Mouse (Mus musculus) CH12.LX (cell line): Measurements from ENCODE around the gene Cotl1. TPM values are rescaled to one million over a fixed set of nuclear protein-coding genes. Genes with fewer than 3 reads are reported as not detected.

Experiments used
- DNase-seq: peaks from one replicate; pipeline ENCODE4 v3.0.0-alpha.2; 2013; ENCODE audit errors: extremely low read depth
- H3K27ac ChIP-seq: 2 replicates; pipeline ENCODE4 v1.5.1; 2012; ENCODE audit warnings: low read depth, mild to moderate bottlenecking, control low read depth, moderate library complexity; ENCODE audit not compliant: insufficient read depth
- H3K27me3 ChIP-seq: replicated peaks from 2 replicates; pipeline ENCODE3; 2012; ENCODE audit warnings: inconsistent platforms
- H3K36me3 ChIP-seq, 2 experiments: replicated peaks in 1 of 2; 2 replicates each; pipeline versions ENCODE3 to v1.6.1; 2012; ENCODE audit warnings: inconsistent platforms in 1 of 2, low read length in 1 of 2, mild to moderate bottlenecking in 1 of 2, mixed read lengths in 1 of 2, moderate library complexity in 1 of 2; ENCODE audit not compliant: control insufficient read depth in 1 of 2, insufficient read depth in 1 of 2
- H3K4me1 ChIP-seq, 2 experiments: 2 replicates each; pipeline ENCODE4 v1.6.1; 2012; ENCODE audit warnings: inconsistent platforms in 1 of 2, moderate library complexity in 1 of 2; ENCODE audit not compliant: insufficient read depth in 2 of 2, control insufficient read depth in 1 of 2
- H3K4me2 ChIP-seq: 2 replicates; pipeline ENCODE4 v1.6.1; 2012; ENCODE audit warnings: low read depth, mild to moderate bottlenecking, control low read depth; ENCODE audit not compliant: poor library complexity, insufficient read depth, severe bottlenecking
- H3K4me3 ChIP-seq, 3 experiments: fragments of 150-350 bp in 1 of 3; sonication (generic) in 1 of 3; replicated peaks in 1 of 3; 2 replicates each; pipeline versions ENCODE3 to v1.5.1; 2011 to 2012; ENCODE audit warnings: low read depth in 2 of 3, low read length in 2 of 3, mild to moderate bottlenecking in 2 of 3, moderate library complexity in 2 of 3, control low read depth in 1 of 3, improper control_type of control experiment in 1 of 3, inconsistent platforms in 1 of 3, mixed read lengths in 1 of 3; ENCODE audit not compliant: poor library complexity in 1 of 3
- H3K79me2 ChIP-seq: replicated peaks from 2 replicates; pipeline ENCODE4 v1.6.1; 2012; ENCODE audit warnings: mild to moderate bottlenecking, moderate library complexity; ENCODE audit not compliant: control insufficient read depth, poor library complexity, insufficient read depth, severe bottlenecking; ENCODE audit errors: extremely low read depth
- H3K9ac ChIP-seq: 2 replicates; pipeline ENCODE4 v1.6.1; 2012; ENCODE audit warnings: low read depth, mild to moderate bottlenecking, control low read depth, moderate library complexity; ENCODE audit not compliant: insufficient read depth
- H3K9me3 ChIP-seq: replicated peaks from 2 replicates; pipeline ENCODE3; 2012; ENCODE audit warnings: low read length, inconsistent platforms, mixed read lengths
- CHD2 ChIP-seq: IDR thresholded peaks from 2 replicates; pipeline ENCODE4 v1.6.1; 2011; ENCODE audit warnings: low read length, improper control_type of control experiment
- CTCF ChIP-seq, 2 experiments: IDR thresholded peaks in 1 of 2; conservative IDR thresholded peaks in 1 of 2; 2 replicates each; pipeline ENCODE4 v1.5.1; 2011 to 2012; ENCODE audit warnings: low read depth in 2 of 2, low read length in 2 of 2, improper control_type of control experiment in 1 of 2, inconsistent platforms in 1 of 2, mild to moderate bottlenecking in 1 of 2, moderate library complexity in 1 of 2
- E2F4 ChIP-seq: IDR thresholded peaks from 2 replicates; pipeline ENCODE4 v1.6.1; 2011; ENCODE audit warnings: low read depth, low read length, improper control_type of control experiment; ENCODE audit not compliant: insufficient replicate concordance
- EP300 ChIP-seq: IDR thresholded peaks from 2 replicates; pipeline ENCODE4 v1.6.1; 2011; ENCODE audit warnings: low read length, improper control_type of control experiment
- ETS1 ChIP-seq: conservative IDR thresholded peaks from 2 replicates; pipeline ENCODE4 v1.6.1; 2012; ENCODE audit warnings: low read depth, mild to moderate bottlenecking, inconsistent platforms, low read length, improper control_type of control experiment, moderate library complexity
- GABPA ChIP-seq: IDR thresholded peaks from 2 replicates; pipeline ENCODE4 v1.6.1; 2012; ENCODE audit warnings: low read depth, low read length, improper control_type of control experiment, inconsistent platforms; ENCODE audit not compliant: insufficient replicate concordance
- HCFC1 ChIP-seq: IDR thresholded peaks from 2 replicates; pipeline ENCODE4 v1.6.1; 2012; ENCODE audit warnings: low read depth, mild to moderate bottlenecking, inconsistent platforms, low read length, improper control_type of control experiment
- IRF4 ChIP-seq: IDR thresholded peaks from 2 replicates; pipeline ENCODE4 v1.6.1; 2014; ENCODE audit warnings: low read depth, mild to moderate bottlenecking, inconsistent platforms, low read length, improper control_type of control experiment
- JUND ChIP-seq: conservative IDR thresholded peaks from 2 replicates; pipeline ENCODE4 v1.6.1; 2011; ENCODE audit warnings: low read depth, low read length, improper control_type of control experiment
- KAT2A ChIP-seq: IDR thresholded peaks from 2 replicates; pipeline ENCODE4 v1.6.1; 2012; ENCODE audit warnings: low read length, improper control_type of control experiment, inconsistent platforms; ENCODE audit not compliant: insufficient replicate concordance
- MAFK ChIP-seq: IDR thresholded peaks from 2 replicates; pipeline ENCODE4 v1.6.1; 2011; ENCODE audit warnings: low read length, improper control_type of control experiment; ENCODE audit not compliant: insufficient replicate concordance
- MAX ChIP-seq: IDR thresholded peaks from 2 replicates; pipeline ENCODE4 v1.6.1; 2011; ENCODE audit warnings: low read length, improper control_type of control experiment
- MAZ ChIP-seq: IDR thresholded peaks from 2 replicates; pipeline ENCODE4 v1.6.1; 2012; ENCODE audit warnings: low read depth, mild to moderate bottlenecking, inconsistent platforms, low read length, improper control_type of control experiment, moderate library complexity
- MEF2A ChIP-seq: IDR thresholded peaks from 2 replicates; pipeline ENCODE4 v1.6.1; 2014; ENCODE audit warnings: low read depth, mild to moderate bottlenecking, inconsistent platforms, low read length, improper control_type of control experiment, borderline replicate concordance
- MXI1 ChIP-seq: IDR thresholded peaks from 2 replicates; pipeline ENCODE4 v1.6.1; 2011; ENCODE audit warnings: mild to moderate bottlenecking, low read depth, low read length, improper control_type of control experiment
- MYC ChIP-seq: IDR thresholded peaks from 2 replicates; pipeline ENCODE4 v1.6.1; 2011; ENCODE audit warnings: low read depth, mild to moderate bottlenecking, improper control_type of control experiment, low read length
- NRF1 ChIP-seq: IDR thresholded peaks from 2 replicates; pipeline ENCODE4 v1.6.1; 2014; ENCODE audit warnings: low read depth, mild to moderate bottlenecking, inconsistent platforms, low read length, improper control_type of control experiment, moderate library complexity
- POLR2A ChIP-seq: IDR thresholded peaks from 2 replicates; pipeline ENCODE4 v1.6.1; 2011; ENCODE audit warnings: low read depth, mild to moderate bottlenecking, improper control_type of control experiment, low read length
- POLR2AphosphoS2 ChIP-seq: IDR thresholded peaks from 2 replicates; pipeline ENCODE4 v1.6.1; 2011; ENCODE audit warnings: low read depth, low read length, improper control_type of control experiment
- RAD21 ChIP-seq: IDR thresholded peaks from 2 replicates; pipeline ENCODE4 v1.6.1; 2011; ENCODE audit warnings: low read depth, mild to moderate bottlenecking, low read length, improper control_type of control experiment, moderate library complexity
- RCOR1 ChIP-seq: conservative IDR thresholded peaks from 2 replicates; pipeline ENCODE4 v1.6.1; 2012; ENCODE audit warnings: low read depth, mild to moderate bottlenecking, inconsistent platforms, low read length, improper control_type of control experiment
- TBP ChIP-seq: conservative IDR thresholded peaks from 2 replicates; pipeline ENCODE4 v1.6.1; 2011; ENCODE audit warnings: low read depth, low read length, improper control_type of control experiment
- TCF12 ChIP-seq: IDR thresholded peaks from 2 replicates; pipeline ENCODE4 v1.6.1; 2014; ENCODE audit warnings: low read depth, mild to moderate bottlenecking, inconsistent platforms, low read length, improper control_type of control experiment
- UBTF ChIP-seq: IDR thresholded peaks from 2 replicates; pipeline ENCODE4 v1.6.1; 2012; ENCODE audit warnings: low read depth, mild to moderate bottlenecking, inconsistent platforms, low read length, improper control_type of control experiment, moderate library complexity
- USF2 ChIP-seq: conservative IDR thresholded peaks from 2 replicates; pipeline ENCODE4 v1.6.1; 2011; ENCODE audit warnings: low read depth, low read length, improper control_type of control experiment
- ZKSCAN1 ChIP-seq: IDR thresholded peaks from 2 replicates; pipeline ENCODE4 v1.6.1; 2012; ENCODE audit warnings: low read depth, inconsistent platforms, low read length, improper control_type of control experiment, borderline replicate concordance
- ZNF384 ChIP-seq: IDR thresholded peaks from 2 replicates; pipeline ENCODE4 v1.6.1; 2012; ENCODE audit warnings: low read depth, low read length, improper control_type of control experiment, inconsistent platforms
- dilution Hi-C: fragments of 300-500 bp; cut with MboI; formaldehyde crosslinking; loops from 2 replicates; pipeline ENCODE4 v1.14.3; 2020; ENCODE audit warnings: low sequenced_read_pairs; ENCODE audit not compliant: extremely low pct_unique_long_range_greater_than_20kb, extremely low pct_ligation_motif_present
- in situ Hi-C: fragments of 300-500 bp; cut with MboI; formaldehyde crosslinking; loops from 3 replicates; pipeline ENCODE4 v1.14.3; 2019; ENCODE audit warnings: low sequenced_read_pairs, low pct_ligation_motif_present, low pct_unique_long_range_greater_than_20kb, mixed read lengths
- polyA plus RNA-seq: library from polyadenylated mRNA; unstranded; fragments of >175 nt; gene quantifications from 2 replicates; pipeline ENCODE4 v1.2.1, GENCODE M21; 2012; ENCODE audit warnings: low read depth; ENCODE audit not compliant: insufficient read length
- total RNA-seq, 2 experiments: library from RNA; depleted of rRNA; stranded (reverse); fragments of 300-350 nt in 1 of 2; fragments of >200 nt in 1 of 2; gene quantifications; 2 replicates each; pipeline ENCODE4 v1.2.3; 2012 to 2014

Cotl1 gene
- total and polyA plus RNA-seq, 3 experiments: 59.6 to 375 (median 135) TPM

DNA sequence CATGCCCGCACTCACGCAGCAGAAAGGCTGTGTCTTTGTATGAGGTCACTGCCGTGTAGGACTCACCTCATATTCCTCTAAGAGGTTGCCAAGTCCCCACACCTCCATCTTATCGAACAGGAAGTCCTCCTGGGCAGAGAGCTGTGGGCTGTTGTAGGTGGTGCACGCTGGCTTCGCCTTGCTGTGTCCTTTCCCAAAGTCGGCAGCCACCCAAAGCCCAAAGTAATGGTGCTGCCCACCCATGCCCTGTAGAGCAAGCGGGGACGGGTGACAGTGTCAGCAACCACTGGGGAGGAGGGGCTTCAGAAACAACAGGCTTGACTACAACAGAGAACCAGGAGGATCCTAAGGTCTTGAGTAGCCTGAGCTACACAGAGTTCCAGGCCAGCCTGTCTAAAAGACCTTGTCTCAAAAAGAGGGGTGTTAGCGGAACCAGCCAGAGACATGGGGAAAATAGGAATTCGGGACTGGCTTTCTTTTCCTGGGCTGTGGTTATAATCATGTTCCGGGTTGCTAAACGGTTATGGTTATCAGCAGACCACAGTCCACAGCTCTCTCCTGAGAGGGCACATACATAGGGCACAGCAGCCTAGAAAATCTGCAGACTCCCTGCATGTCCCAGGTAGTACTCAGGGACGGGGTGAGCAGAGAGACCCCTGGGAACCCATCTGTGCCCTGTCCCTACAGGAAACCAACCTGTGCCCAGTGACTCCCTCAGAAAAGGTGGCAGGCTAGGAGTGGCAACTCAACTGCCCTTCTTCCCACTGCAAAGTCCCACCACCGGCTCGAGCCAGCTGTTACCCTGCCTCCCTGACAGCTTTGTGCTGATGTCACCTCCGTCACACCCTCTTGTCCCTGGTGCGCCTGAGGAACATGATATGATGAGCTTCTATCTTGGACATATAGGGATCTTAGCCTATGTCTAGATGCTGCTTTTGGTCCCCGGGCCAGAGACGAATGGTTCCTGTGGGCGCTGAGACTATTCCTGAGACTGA lies 77.8 kb downstream of the Cotl1 start:
- dilution Hi-C loops: no loop called here

DNA sequence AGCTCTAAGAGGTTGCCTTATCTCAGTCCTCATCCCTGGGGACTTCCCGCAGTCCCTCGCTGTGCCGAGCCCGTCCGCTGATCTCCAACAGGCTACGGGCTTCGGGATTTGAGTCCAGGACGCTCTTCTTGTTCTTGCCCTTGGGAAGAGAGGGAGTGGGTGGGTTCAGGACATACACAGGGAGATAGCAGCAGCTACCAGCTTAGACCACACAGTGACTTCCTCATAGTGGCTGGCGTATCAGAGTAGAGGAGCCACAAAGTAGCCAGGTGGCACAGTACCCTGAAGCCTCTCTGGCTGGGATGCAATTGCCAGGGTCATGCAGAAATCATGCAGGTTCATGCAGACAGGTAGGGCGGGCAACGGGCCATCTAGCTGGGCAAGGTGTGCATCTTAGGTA lies 78.7 kb downstream of the Cotl1 start:
- no peak overlapping the region for H3K27ac ChIP-seq
- dilution Hi-C loops (no loop called here), in situ Hi-C loops (no loop called here)
- no peak overlapping the region for H3K4me3 ChIP-seq
- H3K4me1 ChIP-seq: peaks cover 0 to under 1% of the 10 kb centered on the region in 2 experiments; a peak in 1 of 4 replicates
- no peaks in the 10 kb centered on the region for H3K27me3 ChIP-seq
- DNase-seq: no peak
- no peaks in the 10 kb centered on the region for H3K79me2 ChIP-seq
- H3K9ac ChIP-seq: no peak overlapping the region
- peaks cover 14 to 58% of the 10 kb centered on the region in 2 experiments for H3K36me3 ChIP-seq
- TF ChIP-seq TCF12 (no peak), ZKSCAN1 (no peak), MAFK (no peak), E2F4 (no peak), RCOR1 (no peak), CHD2 (no peak), MAX (no peak), POLR2AphosphoS2 (no peak), USF2 (no peak), RAD21 (no peak), ZNF384 (no peak), NRF1 (no peak)
- TF ChIP-seq, all 38 proteins: peak for 0
- no peak overlapping the region for H3K4me2 ChIP-seq
- no peaks in the 10 kb centered on the region for H3K9me3 ChIP-seq

More for the DNA sequence above, 77.8 kb downstream of the Cotl1 start:
- Histone ChIP-seq H3K9me3 (no peaks in the 10 kb centered on the region), H3K4me2 (no peak overlapping the region), H3K4me1 (no peaks in the 10 kb centered on the region), H3K36me3 (peaks cover 16 to 64% of the 10 kb centered on the region in 2 experiments), H3K27me3 (no peaks in the 10 kb centered on the region), H3K27ac (no peak overlapping the region), H3K9ac (no peak overlapping the region), H3K4me3 (no peak overlapping the region), H3K79me2 (no peaks in the 10 kb centered on the region)
- DNase-seq: no peak
- in situ Hi-C loops: no loop called here
- TF ChIP-seq POLR2AphosphoS2 (no peak), CTCF (conservative IDR thresholded peaks at IDR 0.05 in 1 of 2, IDR thresholded peaks at IDR 0.05 in 1 of 2; ENCODE audit: low read depth in 2 of 2, low read length in 2 of 2) (no peak), KAT2A (no peak), JUND (no peak), MEF2A (no peak), MXI1 (no peak), IRF4 (no peak), CHD2 (no peak), UBTF (no peak), TBP (no peak), MAZ (no peak), RAD21 (no peak), GABPA (no peak), POLR2A (no peak), HCFC1 (no peak), MYC (no peak), EP300 (no peak), ETS1 (no peak), TCF12 (no peak), RCOR1 (no peak)
